Comparison of ENCODE assay signal across 23 mouse cellular contexts in the genomic region with DNA sequence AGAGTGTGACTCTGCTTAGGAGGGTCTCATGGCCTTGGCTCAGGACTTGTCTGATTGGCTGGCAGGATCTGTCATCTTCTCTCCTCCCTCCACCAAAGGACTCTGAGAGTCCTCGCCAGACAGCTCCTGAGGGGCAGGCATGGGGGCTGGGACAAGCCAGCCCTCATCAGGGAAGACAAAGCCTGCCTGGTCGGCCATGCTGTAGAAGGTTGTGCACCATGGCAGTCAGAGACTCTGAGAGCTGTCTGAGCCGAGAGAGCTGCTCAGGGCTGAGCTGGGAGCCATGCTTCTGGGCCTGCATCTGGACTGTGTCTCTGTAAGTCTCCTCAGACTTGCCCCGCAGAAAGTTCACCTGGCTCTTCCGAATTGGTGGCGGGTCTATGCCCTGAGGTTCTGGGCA. TPM values are rescaled to one million over a fixed set of nuclear protein-coding genes. Genes with fewer than 3 reads are reported as not detected.
"Had no signal": no experiment of that assay in that cellular context is flagged by ENCODE, and none has a peak within 500 bp of the region (broad histone marks: within the 10 kb centered on the region; RNA-seq: fewer than 3 reads in every experiment).

No protein-coding gene starts in this region.

- H3K4me2 ChIP-seq: liver, embryonic 15.5 days; lung, embryonic 14.5 days; midbrain, embryonic 11.5 days; midbrain, embryonic 13.5 days; midbrain, embryonic 15.5 days; neural tube, embryonic 13.5 days; neural tube, embryonic 15.5 days had no signal

- H3K27ac ChIP-seq: liver, embryonic 15.5 days; midbrain, embryonic 13.5 days; midbrain, embryonic 15.5 days; neural tube, embryonic 13.5 days; neural tube, embryonic 15.5 days had no signal

- ATAC-seq: midbrain, embryonic 13.5 days; midbrain, embryonic 15.5 days had no signal

- H3K4me3 ChIP-seq: liver, embryonic 15.5 days; midbrain, embryonic 13.5 days; midbrain, embryonic 15.5 days; myocyte; neural tube, embryonic 13.5 days; neural tube, embryonic 15.5 days had no signal

- DNase-seq: lung, adult 18-20 months; lung, embryonic 14.5 days; lung, postnatal 10 days; lung, postnatal 4 days; retina, postnatal 1 day; right cerebral cortex, adult 18-20 months; right cerebral cortex, postnatal 25 days; right cerebral cortex, postnatal 4 days; spleen, adult 18-20 months; thymus, adult 18-20 months; thymus, postnatal 14 days; thymus, postnatal 36 days had no signal

- H3K27me3 ChIP-seq: liver, embryonic 15.5 days; midbrain, embryonic 13.5 days; midbrain, embryonic 15.5 days; neural tube, embryonic 13.5 days; neural tube, embryonic 15.5 days had no signal

- H3K9ac ChIP-seq: liver, embryonic 15.5 days; lung, embryonic 14.5 days; midbrain, embryonic 13.5 days; midbrain, embryonic 15.5 days; neural tube, embryonic 13.5 days; neural tube, embryonic 15.5 days had no signal

- H3K9me3 ChIP-seq: liver, embryonic 15.5 days; midbrain, embryonic 13.5 days; midbrain, embryonic 15.5 days; neural tube, embryonic 13.5 days; neural tube, embryonic 15.5 days had no signal

- H3K36me3 ChIP-seq: liver, embryonic 15.5 days; midbrain, embryonic 13.5 days; midbrain, embryonic 15.5 days; neural tube, embryonic 13.5 days; neural tube, embryonic 15.5 days had no signal

- H3K4me1 ChIP-seq: neural tube, embryonic 15.5 days had no signal

RNA-seq across cellular contexts. Expression of gene Ankrd36, which starts 5.6 kb away (rescaled TPM):
- total RNA-seq: megakaryocyte, adult 5-6 weeks had no signal
- polyA plus RNA-seq: lung, embryonic 14.5 days; midbrain, embryonic 11.5 days; midbrain, embryonic 13.5 days; myocyte; neural tube, embryonic 11.5 days; neural tube, embryonic 13.5 days; neural tube, embryonic 15.5 days; small intestine, adult 2 months; stomach, embryonic 14.5 days had no signal
